In genomic region chr3:57651231-57651864, GRCm38 (mm10) we compare ENCODE assay signal across 8 mouse cellular contexts. TPM values are rescaled to one million over a fixed set of nuclear protein-coding genes. Genes with fewer than 3 reads are reported as not detected.
DNase-seq lines count a peak whose midpoint lies in the region; ATAC-seq and TF ChIP-seq lines count a peak whose summit lies in the region.

Gene Commd2 (minus strand): TSS chr3:57651715.

- ATAC-seq in G1E (ENCODE audit: extremely low read depth, insufficient number of reproducible peaks, low FRiP score, poor library complexity, severe bottlenecking): peak; percentile 98
- ATAC-seq in forebrain, postnatal 0 days: peak; percentile 99
- peak; percentile 93 for ATAC-seq in lung, embryonic 15.5 days (ENCODE audit: borderline replicate concordance, extremely low read depth, low FRiP score, low TSS enrichment)

- H3K27ac ChIP-seq in forebrain, postnatal 0 days (ENCODE audit: low read depth, low read length): peak within 1 kb of the TSS; percentile 85
- peak within 1 kb of the TSS; percentile 88 for H3K27ac ChIP-seq in lung, embryonic 15.5 days

- H3K27me3 ChIP-seq in G1E (ENCODE audit: insufficient read depth, low read length): no peaks in the 10 kb centered on the region
- no peaks in the 10 kb centered on the region for H3K27me3 ChIP-seq in forebrain, postnatal 0 days (ENCODE audit: insufficient read depth, low read length)
- no peaks in the 10 kb centered on the region for H3K27me3 ChIP-seq in lung, embryonic 15.5 days

- DNase-seq in G1E (ENCODE audit: low spot score): peak; percentile 55
- peak; percentile 81 to 95 for DNase-seq in cerebellum, adult 18-20 months
- peak; percentile 94 for DNase-seq in forebrain, postnatal 0 days
- peak; percentile 94 for DNase-seq in heart, postnatal 4 days
- DNase-seq in layer of hippocampus, adult 8-10 months (ENCODE audit: low spot score in 2 of 2): peak; percentile 73 to 89
- DNase-seq in ovary, adult 18-20 months (ENCODE audit: low spot score): peak; percentile 73
- DNase-seq in thymus, postnatal 0 days (ENCODE audit: low spot score): peak; percentile 89

- peaks cover 14% of the 10 kb centered on the region for H3K36me3 ChIP-seq in G1E (replicated peaks)
- no peaks in the 10 kb centered on the region for H3K36me3 ChIP-seq in forebrain, postnatal 0 days (ENCODE audit: insufficient read depth)
- H3K36me3 ChIP-seq in lung, embryonic 15.5 days: peaks cover 5% of the 10 kb centered on the region; the same call in 1 of the 2 replicates

- H3K4me1 ChIP-seq in G1E (ENCODE audit: insufficient read depth, low read depth, low read length): peaks cover 8% of the 10 kb centered on the region; the same call in 1 of the 2 replicates
- peaks cover 3% of the 10 kb centered on the region; the same call in 1 of the 2 replicates for H3K4me1 ChIP-seq in forebrain, postnatal 0 days (ENCODE audit: insufficient read depth)
- 0 out of 2 replicates have a peak, but pooled peaks cover 3% of the 10 kb centered on the region for H3K4me1 ChIP-seq in lung, embryonic 15.5 days

- peak within 1 kb of the TSS; percentile 70 for H3K4me2 ChIP-seq in forebrain, postnatal 0 days (ENCODE audit: low read depth)
- H3K4me2 ChIP-seq in lung, embryonic 15.5 days: peak within 1 kb of the TSS; percentile 68

- peak within 1 kb of the TSS; percentile 64 for H3K9ac ChIP-seq in forebrain, postnatal 0 days
- peak within 1 kb of the TSS; percentile 78 for H3K9ac ChIP-seq in lung, embryonic 15.5 days

- peak within 1 kb of the TSS; percentile 89 for H3K4me3 ChIP-seq in G1E (ENCODE audit: low read depth, low read length)
- peak within 1 kb of the TSS; percentile 77 for H3K4me3 ChIP-seq in forebrain, postnatal 0 days (ENCODE audit: low read depth, low read length)
- peak within 1 kb of the TSS; percentile 82 for H3K4me3 ChIP-seq in lung, embryonic 15.5 days

- no peaks in the 10 kb centered on the region for H3K9me3 ChIP-seq in G1E (replicated peaks)
- no peaks in the 10 kb centered on the region for H3K9me3 ChIP-seq in forebrain, postnatal 0 days (ENCODE audit: low read length)
- no peaks in the 10 kb centered on the region for H3K9me3 ChIP-seq in lung, embryonic 15.5 days

- no peak for TF ChIP-seq CTCF in G1E (IDR thresholded peaks at IDR 0.05; ENCODE audit: low read depth, low read length)
- TF ChIP-seq CTCF in forebrain, postnatal 0 days (IDR thresholded peaks at IDR 0.05; ENCODE audit: low read depth): peak; percentile 24; the same call in 1 of the 2 replicates

- under 1% methylated on average over 42 of the region's 42 CpGs for WGBS in forebrain, postnatal 0 days
- WGBS in lung, embryonic 15.5 days: under 1% methylated on average over 42 of the region's 42 CpGs

RNA-seq across cellular contexts. Expression of gene Commd2, which starts in this region (rescaled TPM):
- total RNA-seq in G1E (2014; fragmentation: Nextera tagmentation) (15.4 and 20.2 TPM in 2 replicates), G1E (2017) (28.3 and 35.6 TPM in 2 replicates)
- polyA plus RNA-seq in G1E (2012): 30.9 and 33.0 TPM in 2 replicates
- 34.6 and 39.5 TPM in 2 replicates for total RNA-seq in forebrain, postnatal 0 days (2014; rRNA removed)
- polyA plus RNA-seq in forebrain, postnatal 0 days (2015; fragmentation: Nextera tagmentation; extraction: Ambion mirVana): 89.7 and 121 TPM in 2 replicates
- 10 to 100 TPM; 22.3 to 24.0 TPM for total RNA-seq in heart, postnatal 4 days (2021)
- 10 to 100 TPM; 20.3 to 23.4 (median 22.1) TPM for total RNA-seq in layer of hippocampus, adult 8-10 months (2022)
- 88.7 and 94.3 TPM in 2 replicates for polyA plus RNA-seq in lung, embryonic 15.5 days (2015; fragmentation: Nextera tagmentation; extraction: Ambion mirVana)
- polyA plus RNA-seq in thymus, postnatal 0 days (2015; fragmentation: Nextera tagmentation; extraction: Ambion mirVana): 118 and 121 TPM in 2 replicates

Comparison
In these comparisons a context has a peak if more than half of its experiments do, and no peak if none do; other contexts are left out.
1. Peak in every context shown above with its lines: DNase-seq, ATAC-seq, H3K4me3 ChIP-seq and H3K27ac ChIP-seq.